Mouse (Mus musculus): ENCODE measurements around the gene Dync1li1. TPM values are rescaled to one million over a fixed set of nuclear protein-coding genes. Genes with fewer than 3 reads are reported as not detected.
"Not testable (repeated sequence)": the region's sequence is repeated elsewhere in the genome, so short reads cannot be mapped to it uniquely, and the experiment has no call there.

Gene Dync1li1
- total RNA-seq, 4 experiments from 2014 or later, result 33.7 to 37.2 (median 35.5) TPM

DNA sequence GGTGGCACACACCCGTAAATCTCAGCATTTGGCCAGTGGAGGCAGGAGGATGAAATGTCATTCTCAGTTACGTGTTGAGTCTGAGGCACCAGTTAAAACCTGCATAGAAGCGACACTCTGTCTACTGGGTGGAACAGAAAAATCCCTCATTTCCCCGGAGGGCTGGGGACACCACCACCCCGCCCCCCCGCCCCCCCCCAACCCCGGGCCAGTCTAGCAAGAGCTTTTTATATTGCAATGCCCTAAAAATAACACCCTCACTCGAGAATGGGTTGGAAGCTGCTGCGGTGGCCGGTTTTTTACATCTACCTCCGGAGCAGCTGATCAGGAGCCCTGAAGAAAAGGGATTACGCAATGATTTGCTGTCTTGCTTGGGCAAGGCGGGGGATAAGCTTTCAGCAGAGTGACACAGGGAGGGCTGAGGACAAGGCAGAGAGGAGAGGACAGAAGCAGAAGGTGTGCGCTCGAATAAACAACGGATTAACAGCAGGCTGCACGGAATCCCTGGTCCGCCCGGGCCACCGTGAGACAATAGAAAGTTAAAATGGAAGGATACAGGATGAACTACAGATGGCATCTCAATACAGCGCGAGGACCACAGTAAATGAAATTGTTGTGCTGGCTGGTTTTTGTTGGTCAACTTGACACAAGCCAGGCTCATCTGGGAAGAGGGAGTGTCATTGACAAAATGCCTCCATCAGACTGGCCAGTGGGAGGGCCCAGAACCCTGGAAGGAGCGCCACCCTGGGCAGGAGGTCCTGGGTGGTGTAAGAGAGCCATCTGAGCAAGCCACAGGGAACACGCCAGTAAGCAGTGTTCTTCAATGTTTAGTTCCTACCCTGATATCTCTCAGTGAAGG, 15.7 kb upstream of the Dync1li1 start:
- DNase-seq (ENCODE audit: low spot score in 2 of 2), result no peak

DNA sequence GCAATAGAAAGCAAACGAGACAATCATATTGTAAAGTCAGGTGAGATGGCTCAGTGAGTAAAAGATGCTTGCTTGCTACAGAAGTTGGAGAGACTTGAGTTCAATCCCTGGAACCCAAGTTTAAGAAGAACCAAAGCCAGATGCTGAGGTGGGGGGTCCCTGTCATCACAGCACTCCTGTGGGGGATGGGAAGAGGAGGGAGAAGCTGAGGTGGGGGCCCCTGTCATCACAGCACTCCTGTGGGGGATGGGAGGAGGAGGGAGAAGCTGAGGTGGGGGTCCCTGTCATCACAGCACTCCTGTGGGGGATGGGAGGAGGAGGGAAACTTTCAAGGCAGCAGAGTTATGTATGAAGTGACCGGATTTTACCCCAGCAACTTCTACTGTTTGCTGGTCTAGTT, 15.0 kb upstream of the Dync1li1 start:
- DNase-seq (ENCODE audit: low spot score in 2 of 2), result no peak

DNA sequence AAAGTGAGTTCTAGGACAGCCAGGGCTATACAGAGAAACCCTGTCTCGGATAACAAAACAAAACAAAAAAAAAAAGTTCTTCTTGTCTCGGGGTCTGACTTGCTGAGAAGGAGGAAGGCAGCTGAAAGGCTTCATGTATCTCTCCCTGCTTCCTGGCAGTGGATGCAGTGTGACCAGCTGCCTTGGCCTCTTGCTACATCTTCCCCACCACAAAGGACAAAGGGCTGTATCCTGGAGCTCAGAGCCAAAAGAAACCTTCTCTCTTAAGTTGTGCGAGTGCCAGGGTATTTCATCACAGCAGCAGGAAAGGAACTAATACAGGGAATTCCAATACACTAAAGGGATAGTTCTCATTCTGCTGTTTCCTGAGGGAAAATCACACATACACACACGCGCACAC, 10.0 kb upstream of the Dync1li1 start:
- DNase-seq (ENCODE audit: low spot score in 2 of 2), result no peak

DNA sequence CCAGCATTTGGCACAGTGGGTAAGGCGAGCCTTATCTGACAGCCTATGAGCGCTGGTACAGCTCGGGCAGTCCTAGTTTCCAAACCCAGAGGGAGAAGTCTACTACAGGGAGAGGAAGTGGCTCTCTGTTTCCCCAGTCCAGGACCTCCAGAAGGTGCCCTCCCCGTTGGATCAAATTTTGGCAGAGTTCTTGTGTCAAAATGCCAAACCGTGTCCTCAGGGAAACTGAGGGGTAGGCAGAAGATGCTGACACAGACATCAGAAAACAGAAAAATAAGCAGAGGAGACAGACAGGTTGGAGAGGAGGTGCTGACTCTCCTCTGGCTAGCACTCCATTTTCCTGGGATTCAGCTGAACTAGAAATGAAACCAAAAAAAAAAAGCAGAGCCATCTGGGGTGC, 8.6 kb upstream of the Dync1li1 start:
- DNase-seq (ENCODE audit: low spot score in 2 of 2), result no peak

DNA sequence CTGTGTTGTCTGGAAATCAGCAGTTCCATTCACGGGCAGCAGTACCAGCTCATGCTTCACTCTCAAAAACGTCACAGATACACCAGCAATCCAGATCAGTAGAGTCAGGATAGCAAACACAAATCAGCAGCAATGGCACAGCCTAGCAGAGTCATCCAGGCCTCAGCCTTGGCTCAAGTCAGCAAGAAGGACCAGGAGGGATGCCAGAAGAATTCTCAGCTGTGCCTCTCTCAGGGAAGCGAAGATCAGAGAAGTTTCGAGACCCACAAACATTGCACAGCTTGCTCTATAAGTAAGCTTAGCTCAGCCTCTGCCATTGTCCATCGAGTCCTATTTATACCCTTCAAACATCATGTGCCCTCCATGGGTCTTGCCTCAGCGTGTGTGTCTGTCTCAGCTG, 8.1 kb upstream of the Dync1li1 start:
- no peak for DNase-seq (ENCODE audit: low spot score in 2 of 2)

DNA sequence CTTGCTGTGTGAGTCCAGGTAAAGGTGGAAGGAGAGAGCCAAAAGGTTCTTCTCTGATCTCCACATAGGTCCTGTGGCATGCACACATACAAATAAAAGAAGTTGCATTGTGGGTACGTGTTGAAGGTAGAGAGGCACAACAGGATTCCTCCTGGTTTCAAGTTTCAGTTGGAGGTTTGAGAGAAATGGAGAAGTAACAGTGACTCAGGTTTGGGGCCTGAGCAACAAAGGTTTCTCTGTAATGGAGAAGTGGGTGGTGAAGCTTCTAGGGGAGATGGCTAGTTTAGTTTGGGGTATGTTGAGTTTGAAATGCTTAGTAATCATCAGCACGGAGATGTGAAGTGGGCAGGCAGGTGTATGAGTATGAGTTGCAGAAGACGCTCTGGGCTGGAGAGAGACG, 6.4 kb upstream of the Dync1li1 start:
- DNase-seq (ENCODE audit: low spot score in 2 of 2), result no peak

DNA sequence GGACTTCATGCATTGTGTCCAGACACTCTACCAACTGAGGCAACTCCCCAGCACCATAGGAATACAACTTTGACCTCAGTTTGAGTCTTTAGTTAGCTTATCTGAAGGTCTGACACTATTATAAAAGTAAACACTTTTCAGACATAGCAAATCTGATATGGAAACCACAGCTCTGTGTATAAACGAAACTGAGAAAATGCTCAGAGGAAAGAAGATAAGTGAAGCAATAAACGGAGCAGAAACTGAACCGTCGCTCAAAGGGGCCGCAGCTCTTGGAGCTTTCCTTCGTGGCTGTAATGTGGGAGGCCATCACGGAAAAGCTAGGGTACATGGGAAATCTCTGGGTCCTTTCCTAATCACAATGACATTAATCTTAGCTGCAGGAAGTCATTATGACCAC, 2.3 kb upstream of the Dync1li1 start:
- DNase-seq (ENCODE audit: low spot score in 2 of 2), result no peak

DNA sequence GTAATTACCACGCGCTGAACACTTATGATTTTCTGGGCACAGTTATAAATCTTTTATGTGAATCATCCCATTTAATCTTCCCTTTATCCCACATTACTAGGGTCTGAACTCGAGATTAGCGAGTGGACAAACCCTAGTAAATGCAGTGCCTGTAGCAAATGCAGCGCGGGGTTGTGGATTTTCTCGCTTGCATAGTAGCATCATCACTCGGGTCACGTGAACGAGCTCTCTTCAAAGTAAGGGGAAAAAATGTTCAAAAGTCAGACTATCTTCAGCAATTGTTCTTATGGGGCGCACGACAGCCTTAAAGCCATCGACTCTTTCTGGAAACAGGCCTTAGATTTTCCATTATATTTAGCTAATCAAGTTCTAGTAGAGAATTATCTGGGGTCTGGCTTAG, 951 bp upstream of the Dync1li1 start:
- no peak for DNase-seq (ENCODE audit: low spot score in 2 of 2)

DNA sequence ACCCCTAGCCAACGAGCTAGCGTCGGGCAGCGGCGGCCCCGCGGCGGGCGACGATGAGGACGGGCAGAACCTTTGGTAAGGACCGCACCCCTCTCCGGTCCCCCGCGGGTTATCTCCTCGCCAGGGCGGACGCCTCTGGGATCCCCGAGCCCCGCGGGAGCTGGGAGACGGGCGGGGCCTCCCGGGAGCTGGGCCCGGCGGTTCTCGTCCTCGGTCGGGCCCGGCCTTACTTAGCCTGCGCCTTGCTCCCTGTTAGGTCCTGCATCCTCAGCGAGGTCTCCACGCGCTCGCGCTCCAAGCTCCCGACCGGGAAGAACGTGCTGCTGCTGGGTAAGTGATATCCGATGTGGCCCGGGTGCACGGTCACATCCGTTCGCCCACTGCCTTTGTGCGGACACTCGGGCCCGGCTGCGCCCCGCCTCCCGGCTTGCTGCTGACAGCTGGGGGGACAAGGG, 390 bp downstream of the Dync1li1 start:
- no peak for DNase-seq (ENCODE audit: low spot score in 2 of 2)

DNA sequence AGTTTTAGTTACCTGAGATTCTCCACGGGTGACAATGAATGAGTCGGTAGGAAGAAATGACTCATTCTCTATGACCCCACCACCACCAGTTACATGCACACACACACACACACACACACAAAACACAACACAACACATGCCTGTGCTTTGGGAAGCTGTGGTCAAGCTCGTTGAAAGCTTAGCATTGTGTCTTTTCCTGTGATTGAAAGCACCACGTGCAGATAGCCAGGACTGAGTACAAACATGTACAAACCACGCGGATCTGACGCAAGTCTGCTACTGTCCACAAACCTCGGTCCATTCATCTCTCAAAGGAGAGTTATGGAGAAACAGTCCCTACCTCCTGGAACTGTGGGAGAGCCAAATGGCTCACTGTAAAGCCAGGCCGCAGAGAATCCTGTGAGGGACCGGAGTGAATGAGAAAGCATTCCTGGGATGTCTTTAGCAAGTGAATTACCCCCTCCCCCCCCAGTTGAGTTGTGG, 1.6 kb downstream of the Dync1li1 start:
- no peak for DNase-seq (ENCODE audit: low spot score in 2 of 2)

DNA sequence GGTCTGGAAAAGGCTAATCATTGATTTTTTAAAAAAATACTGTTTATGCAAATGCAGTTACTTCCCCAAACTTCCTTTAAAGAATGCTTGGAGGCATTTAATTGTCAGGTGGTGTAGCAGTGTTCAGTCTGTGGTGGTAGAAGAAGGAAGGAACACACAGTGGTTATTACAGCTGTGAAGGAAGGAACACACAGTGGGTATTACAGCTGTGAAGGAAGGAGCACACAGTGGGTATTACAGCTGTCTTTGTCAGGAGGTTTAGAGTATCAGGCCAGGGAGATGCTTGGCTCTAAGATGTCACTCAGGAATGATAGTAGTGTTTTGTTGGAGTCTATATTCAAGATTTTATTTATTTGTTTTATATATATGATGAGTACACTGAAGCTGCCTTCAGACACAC, 2.5 kb downstream of the Dync1li1 start:
- no peak for DNase-seq (ENCODE audit: low spot score in 2 of 2)

DNA sequence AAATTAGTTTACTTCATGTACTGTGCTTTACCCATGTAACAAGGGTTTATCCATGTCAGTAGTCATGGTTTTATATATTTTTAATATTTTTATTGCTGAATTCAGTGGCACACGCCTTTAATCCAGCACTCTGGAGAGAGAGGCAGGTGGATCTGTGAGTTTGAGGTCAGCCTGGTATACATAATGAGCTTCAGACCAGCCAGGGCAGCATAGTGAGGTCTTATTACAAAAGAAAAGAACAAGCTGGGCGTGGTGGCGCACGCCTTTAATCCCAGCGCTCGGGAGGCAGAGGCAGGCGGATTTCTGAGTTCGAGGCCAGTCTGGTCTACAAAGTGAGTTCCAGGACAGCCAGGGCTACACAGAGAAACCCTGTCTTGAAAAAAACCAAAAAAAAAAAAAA, 7.1 kb downstream of the Dync1li1 start:
- not testable (repeated sequence) for DNase-seq (ENCODE audit: low spot score in 2 of 2)

DNA sequence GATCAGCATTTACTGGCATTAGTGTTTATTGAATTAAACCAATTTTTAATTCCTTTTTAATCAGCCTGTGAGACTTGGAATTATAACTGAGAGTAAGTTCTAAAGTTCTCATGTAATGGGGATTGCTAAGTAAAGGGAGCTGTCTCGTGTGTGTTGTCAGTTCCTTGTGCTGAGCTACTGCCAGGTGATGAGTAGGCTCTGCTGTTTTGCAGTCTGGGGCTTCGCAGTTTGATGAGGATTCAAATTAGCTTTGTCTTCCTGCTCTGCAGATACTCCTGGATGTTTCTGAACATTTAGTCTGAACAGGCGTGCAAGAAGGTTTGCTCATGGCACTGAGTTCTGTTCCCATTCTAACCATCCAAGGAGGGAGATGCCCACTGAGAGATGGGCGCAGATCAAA, 8.5 kb downstream of the Dync1li1 start:
- DNase-seq (ENCODE audit: low spot score in 2 of 2), result no peak

DNA sequence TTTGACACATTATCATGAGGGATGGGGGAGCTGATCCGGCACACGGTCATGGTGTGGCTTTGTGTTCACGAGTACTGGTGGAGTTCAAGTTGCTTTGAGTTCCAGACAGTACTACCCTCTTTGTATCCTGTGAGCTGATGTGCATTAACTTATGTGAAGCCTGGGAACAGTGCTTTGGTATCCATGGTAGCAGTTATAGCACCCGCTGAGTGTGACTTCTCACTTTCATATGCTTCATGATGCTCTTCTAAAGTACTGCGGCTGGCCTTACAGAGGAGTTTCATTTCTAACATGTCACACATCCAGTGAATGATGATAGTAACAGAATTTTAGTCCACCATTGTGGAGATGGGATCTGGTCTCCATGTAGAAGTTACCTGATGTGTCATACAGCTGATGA, 9.3 kb downstream of the Dync1li1 start:
- DNase-seq (ENCODE audit: low spot score in 2 of 2), result no peak

DNA sequence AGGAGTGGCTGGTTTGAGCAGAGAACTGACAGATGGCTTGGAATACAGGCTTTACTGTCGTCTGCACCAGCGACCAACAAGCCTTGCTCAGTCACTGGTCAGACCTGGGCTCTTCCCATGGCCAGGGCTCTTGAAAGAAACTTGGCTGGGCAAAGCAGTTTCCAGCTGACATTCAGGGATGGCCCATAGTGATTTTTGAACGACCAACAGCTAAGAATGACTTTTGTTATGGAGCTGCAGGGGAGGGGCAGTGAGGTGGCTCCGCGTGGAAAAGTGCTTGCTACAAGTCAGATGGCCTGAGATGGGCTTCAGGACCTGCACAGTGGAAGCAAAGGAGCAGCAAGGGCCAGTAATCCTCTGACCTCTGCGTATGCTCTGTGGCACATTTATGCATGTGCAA, 10.7 kb downstream of the Dync1li1 start:
- no peak for DNase-seq (ENCODE audit: low spot score in 2 of 2)

DNA sequence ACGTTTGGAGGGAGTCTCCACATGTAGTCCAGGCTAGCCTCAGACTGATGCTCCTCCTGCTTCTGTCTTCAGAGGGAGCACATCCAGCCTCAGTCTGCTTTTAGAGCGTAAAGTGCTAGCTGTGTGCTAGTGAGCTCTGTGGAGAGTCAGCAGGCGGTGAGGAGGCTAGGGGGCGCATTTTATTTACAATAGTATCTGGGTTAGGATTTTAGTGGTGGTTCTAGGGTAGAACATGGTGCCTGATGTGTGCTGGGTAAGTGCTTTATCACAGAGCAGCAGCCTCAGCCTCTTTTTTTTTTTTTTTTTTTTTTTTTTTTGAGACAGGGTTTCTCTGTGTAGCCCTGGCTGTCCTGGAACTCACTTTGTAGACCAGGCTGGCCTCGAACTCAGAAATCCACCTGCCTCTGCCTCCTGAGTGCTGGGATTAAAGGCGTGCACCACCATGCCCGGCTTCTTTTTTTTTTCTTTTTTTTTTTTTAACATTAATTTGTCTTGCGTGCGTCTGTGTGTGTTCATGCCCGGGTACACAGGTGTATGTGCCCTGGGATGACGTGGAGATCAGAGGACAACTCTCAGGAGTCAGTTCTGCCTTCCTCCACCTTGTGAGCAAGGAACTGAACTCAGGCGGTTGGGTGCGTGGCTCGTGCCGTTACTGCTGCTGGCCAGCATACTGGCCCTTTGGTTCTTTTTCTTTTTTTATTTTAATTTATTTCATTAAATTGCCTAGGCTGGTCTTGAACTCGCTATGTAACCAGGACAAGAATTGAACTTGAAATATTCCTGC, 11.5 kb downstream of the Dync1li1 start:
- no peak for DNase-seq (ENCODE audit: low spot score in 2 of 2)

DNA sequence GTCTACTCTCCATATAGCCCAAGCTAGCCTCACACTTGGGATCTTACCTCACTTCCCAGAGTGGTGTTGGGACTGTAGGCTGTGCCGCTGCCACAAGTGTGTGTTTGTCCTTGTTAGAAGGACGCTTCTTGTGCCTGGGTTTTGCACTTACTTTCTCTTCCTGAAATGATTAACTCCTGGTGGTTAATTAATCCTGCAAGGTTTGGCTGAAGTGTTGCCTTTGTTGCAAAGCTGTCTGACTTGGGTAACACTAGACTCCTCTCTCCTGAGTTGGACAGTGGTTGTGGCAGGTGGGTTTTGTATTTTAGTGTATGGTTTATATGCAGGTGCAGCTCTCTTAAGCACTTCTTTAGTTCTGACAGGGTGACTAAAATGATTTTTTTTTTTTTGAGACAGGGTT, 12.4 kb downstream of the Dync1li1 start:
- DNase-seq (ENCODE audit: low spot score in 2 of 2), result no peak

DNA sequence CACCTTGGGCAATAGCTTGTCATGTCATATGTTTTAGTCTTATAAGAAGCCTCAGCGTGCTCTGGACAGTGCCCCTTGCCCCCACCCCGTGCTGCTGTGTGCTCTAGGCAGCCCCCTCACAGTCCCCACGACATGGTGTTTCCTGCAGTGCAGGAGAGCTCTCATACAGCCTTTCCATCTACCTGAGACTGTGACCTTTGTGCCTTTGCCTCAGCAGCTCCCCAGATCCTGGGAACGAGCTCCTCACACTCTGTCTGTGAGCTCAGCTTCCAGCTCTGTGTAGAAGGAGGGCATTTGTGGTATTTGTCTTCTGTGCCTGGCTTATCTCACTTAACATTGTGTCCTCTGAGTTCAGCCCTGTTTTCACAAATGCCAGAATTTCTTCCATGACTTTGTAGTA, 13.3 kb downstream of the Dync1li1 start:
- DNase-seq (ENCODE audit: low spot score in 2 of 2), result no peak

DNA sequence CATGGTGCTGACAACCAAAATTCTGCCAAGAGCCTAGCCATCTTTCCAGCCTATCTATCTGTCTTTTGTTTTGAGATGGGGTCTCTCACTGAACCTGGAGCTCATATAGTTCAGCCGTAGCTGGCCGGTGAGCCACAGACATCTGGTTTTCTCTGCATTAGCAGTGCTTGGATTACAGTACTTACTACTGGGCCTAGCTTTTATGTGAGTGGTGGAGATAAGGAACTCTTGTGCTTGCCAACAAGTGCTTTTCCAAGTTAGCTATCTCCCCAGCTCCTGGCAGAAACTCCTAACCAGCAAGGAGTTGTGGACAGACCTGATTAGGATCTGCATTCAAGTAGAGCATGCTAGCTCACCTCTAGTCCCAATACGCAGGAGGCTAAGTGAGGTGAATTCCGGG, 19.2 kb downstream of the Dync1li1 start:
- DNase-seq (ENCODE audit: low spot score in 2 of 2), result no peak

DNA sequence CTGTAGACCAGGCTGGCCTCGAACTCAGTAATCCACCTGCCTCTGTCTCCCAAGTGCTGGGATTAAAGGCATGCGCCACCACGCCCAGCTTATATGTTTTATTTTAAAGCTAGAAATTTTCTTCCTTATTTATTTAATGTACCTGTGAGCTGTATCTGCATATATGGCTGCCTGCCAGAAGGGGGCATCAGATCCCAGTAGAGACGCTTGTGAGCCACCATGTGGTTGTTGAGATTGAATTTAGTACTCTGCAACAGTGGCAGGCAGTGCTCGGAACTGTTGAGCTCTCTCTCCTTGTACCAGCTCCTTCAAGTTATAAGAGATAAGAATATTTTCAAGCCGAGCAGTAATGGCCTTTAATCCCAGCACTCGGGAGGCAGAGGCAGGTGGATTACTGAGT, 21.8 kb downstream of the Dync1li1 start:
- no peak for DNase-seq (ENCODE audit: low spot score in 2 of 2)

DNA sequence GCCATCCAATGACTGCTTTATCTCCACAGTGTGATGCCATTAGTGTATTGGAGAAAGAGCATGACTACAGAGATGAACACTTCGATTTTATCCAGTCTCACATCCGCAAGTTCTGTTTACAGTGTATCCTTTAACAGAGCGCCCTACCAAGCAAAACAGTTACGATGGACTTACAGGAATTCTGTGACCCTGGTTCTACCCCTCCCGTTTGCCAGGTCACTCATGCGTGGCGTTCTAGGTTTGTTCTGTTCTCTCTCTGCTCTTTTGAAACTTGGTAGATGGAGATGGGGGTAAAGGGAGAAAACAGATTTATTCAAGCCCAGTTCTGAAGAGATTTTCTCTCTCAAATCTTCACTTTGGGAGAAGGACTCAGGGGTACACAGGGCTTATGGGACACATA, 24.9 kb downstream of the Dync1li1 start:
- DNase-seq (ENCODE audit: low spot score in 2 of 2), result no peak

DNA sequence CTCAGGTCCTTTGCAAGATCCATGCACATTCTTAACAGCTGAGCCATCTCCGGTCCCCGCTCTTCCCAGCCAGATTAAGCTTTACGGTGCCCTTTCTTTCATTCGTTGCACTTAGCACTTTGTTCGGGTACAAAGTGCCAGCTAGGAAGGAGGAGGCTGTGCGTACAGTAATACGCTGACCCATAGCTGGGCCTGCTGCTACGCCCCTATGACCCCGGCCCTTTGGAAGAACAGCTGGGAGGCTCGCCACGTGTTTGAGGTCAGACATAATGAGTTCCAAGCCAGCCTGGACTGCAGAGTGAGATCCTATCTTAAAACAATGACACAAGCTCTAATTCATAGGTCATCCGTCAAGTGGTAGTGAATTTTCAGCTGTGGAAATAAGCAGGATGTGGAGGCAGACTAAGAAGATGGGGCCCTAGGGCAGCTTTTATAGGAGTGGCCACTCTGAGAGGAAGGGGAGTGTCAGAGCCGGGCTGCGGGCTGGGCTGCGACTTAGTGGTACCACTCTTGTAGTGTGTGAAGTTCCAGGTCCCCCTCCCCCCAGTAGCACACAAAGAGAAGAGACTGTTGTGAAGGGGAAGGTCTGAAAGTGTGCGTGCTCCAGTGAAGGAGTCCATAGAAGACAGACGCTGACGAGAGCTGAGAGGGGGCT, 28.2 kb downstream of the Dync1li1 start:
- DNase-seq (ENCODE audit: low spot score in 2 of 2), result no peak

All from gastrocnemius, adult 8-10 months (tissue).